Mouse (Mus musculus) hindbrain, embryonic 14.5 days (tissue): ENCODE data around the gene Fbxl13. TPM values are rescaled to one million over a fixed set of nuclear protein-coding genes. Genes with fewer than 3 reads are reported as not detected.
"Not testable (repeated sequence)": the region's sequence is repeated elsewhere in the genome, so short reads cannot be mapped to it uniquely, and the experiment has no call there.

Source experiments
- ATAC-seq: fragments of 200-750 bp; cut with Nextera tagmentation; 2 replicates; pipeline ENCODE4 v1.8.0; 2017; ENCODE audit warnings: moderate number of reproducible peaks, mild to moderate bottlenecking, moderate TSS enrichment, moderate library complexity; ENCODE audit not compliant: low FRiP score
- DNase-seq: peaks from one replicate; pipeline ENCODE4 v3.0.0-alpha.2; 2015; ENCODE audit warnings: low spot score
- H3K27ac ChIP-seq: fragments of 300-500 bp; sonication (generic); 2 replicates; pipeline ENCODE4 v1.5.1; 2014; ENCODE audit warnings: mild to moderate bottlenecking, moderate library complexity
- H3K27me3 ChIP-seq: fragments of 300-500 bp; sonication (generic); 2 replicates; pipeline ENCODE4 v1.6.1; 2014; ENCODE audit warnings: mild to moderate bottlenecking, low read length, mixed read lengths; ENCODE audit not compliant: control insufficient read depth, insufficient read depth
- H3K36me3 ChIP-seq: fragments of 300-500 bp; sonication (generic); replicated peaks from 2 replicates; pipeline ENCODE4 v1.6.1; 2014; ENCODE audit not compliant: control insufficient read depth, insufficient read depth
- H3K4me1 ChIP-seq: fragments of 300-500 bp; sonication (generic); replicated peaks from 2 replicates; pipeline ENCODE4 v1.6.1; 2014; ENCODE audit warnings: antibody characterized with exemption, low read length, mixed read lengths; ENCODE audit not compliant: control insufficient read depth, insufficient read depth
- H3K4me2 ChIP-seq: fragments of 300-500 bp; sonication (generic); replicated peaks from 2 replicates; pipeline ENCODE4 v1.6.1; 2014; ENCODE audit warnings: mild to moderate bottlenecking, moderate library complexity
- H3K4me3 ChIP-seq: fragments of 300-500 bp; sonication (generic); replicated peaks from 2 replicates; pipeline ENCODE4 v1.5.1; 2014; ENCODE audit warnings: mild to moderate bottlenecking, low read length
- H3K9ac ChIP-seq: fragments of 300-500 bp; sonication (generic); 2 replicates; pipeline ENCODE4 v1.6.1; 2014
- H3K9me3 ChIP-seq: fragments of 300-500 bp; sonication (generic); 2 replicates; pipeline ENCODE4 v1.6.1; 2016; ENCODE audit warnings: low read length; ENCODE audit not compliant: control insufficient read depth
- WGBS: fragments of 180-500 bp; shearing (Covaris S2); extraction: QIAGEN DNeasy Blood & Tissue Kit; methylation state at CpG from one replicate; pipeline ENCODE4 v1.1.7; 2014; 5-methylcytosine and 5-hydroxymethylcytosine counted together
- polyA plus RNA-seq: library from polyadenylated mRNA; unstranded; fragments of >200 nt; fragmentation: Nextera tagmentation; extraction: Ambion mirVana; gene quantifications from 2 replicates; pipeline ENCODE4 v1.2.1, GENCODE M21; 2014

Gene Fbxl13
- polyA plus RNA-seq, 1 experiment from 2014 or later: 0.20 TPM

- H3K27ac ChIP-seq: no peak overlapping the region
- 0% methylated on average over 1 of the region's 1 CpGs for WGBS
- H3K4me1 ChIP-seq: peaks cover 7% of the 10 kb centered on the region; the same call in 1 of the 2 replicates
- ATAC-seq (no peak), DNase-seq (peak; percentile 77)
- no peaks in the 10 kb centered on the region for H3K36me3 ChIP-seq
- H3K27me3 ChIP-seq: 0 out of 2 replicates have a peak, but pooled peaks cover 3% of the 10 kb centered on the region
- H3K4me3 ChIP-seq: no peak overlapping the region
- H3K9me3 ChIP-seq: no peaks in the 10 kb centered on the region
- no peak overlapping the region for H3K9ac ChIP-seq
- H3K4me2 ChIP-seq: no peak overlapping the region
Observed at GRCm38 (mm10) chr5:21640961-21641360, 4.5 kb downstream of the Fbxl13 start.

- no peak overlapping the region for H3K9ac ChIP-seq
- ATAC-seq (no peak), DNase-seq (no peak)
- H3K4me3 ChIP-seq: no peak overlapping the region
- H3K4me2 ChIP-seq: no peak overlapping the region
- H3K4me1 ChIP-seq: no peaks in the 10 kb centered on the region
- no peak overlapping the region for H3K27ac ChIP-seq
- no peaks in the 10 kb centered on the region for H3K36me3 ChIP-seq
- H3K27me3 ChIP-seq: no peaks in the 10 kb centered on the region
- H3K9me3 ChIP-seq: no peaks in the 10 kb centered on the region
Observed at GRCm38 (mm10) chr5:21625916-21626315, 19.5 kb downstream of the Fbxl13 start.

GRCm38 (mm10) chr5:21616450-21617009 lies 28.9 kb downstream of the Fbxl13 start:
- no peak overlapping the region for H3K27ac ChIP-seq
- H3K36me3 ChIP-seq: no peaks in the 10 kb centered on the region
- H3K4me3 ChIP-seq: no peak overlapping the region
- no peaks in the 10 kb centered on the region for H3K9me3 ChIP-seq
- no peaks in the 10 kb centered on the region for H3K27me3 ChIP-seq
- no peaks in the 10 kb centered on the region for H3K4me1 ChIP-seq
- whole genome bisulfite sequencing: 77% methylated on average over 3 of the region's 3 CpGs
- no peak for DNase-seq
- H3K4me2 ChIP-seq: no peak overlapping the region
- no peak for ATAC-seq
- no peak overlapping the region for H3K9ac ChIP-seq

GRCm38 (mm10) chr5:21614299-21614698 lies 31.1 kb downstream of the Fbxl13 start:
- not testable (repeated sequence) for H3K9ac ChIP-seq, ATAC-seq, H3K9me3 ChIP-seq, H3K27me3 ChIP-seq, H3K36me3 ChIP-seq, H3K27ac ChIP-seq, H3K4me3 ChIP-seq, H3K4me1 ChIP-seq, H3K4me2 ChIP-seq, DNase-seq
- WGBS: 96% methylated on average over 11 of the region's 11 CpGs

GRCm38 (mm10) chr5:21610996-21611395 lies 34.4 kb downstream of the Fbxl13 start:
- ATAC-seq (no peak), DNase-seq (no peak)
- H3K27ac ChIP-seq: no peak overlapping the region
- no peaks in the 10 kb centered on the region for H3K36me3 ChIP-seq
- H3K9ac ChIP-seq: no peak overlapping the region
- no peaks in the 10 kb centered on the region for H3K27me3 ChIP-seq
- H3K4me2 ChIP-seq: no peak overlapping the region
- no peaks in the 10 kb centered on the region for H3K4me1 ChIP-seq
- H3K9me3 ChIP-seq: no peaks in the 10 kb centered on the region
- WGBS: 83% methylated on average over 3 of the region's 3 CpGs
- no peak overlapping the region for H3K4me3 ChIP-seq

GRCm38 (mm10) chr5:21608311-21609304 lies 36.8 kb downstream of the Fbxl13 start:
- ATAC-seq: no peak
- Histone ChIP-seq H3K9ac (no peak overlapping the region), H3K27me3 (no peaks in the 10 kb centered on the region), H3K4me2 (no peak overlapping the region), H3K9me3 (no peaks in the 10 kb centered on the region), H3K36me3 (no peaks in the 10 kb centered on the region), H3K4me1 (no peaks in the 10 kb centered on the region), H3K4me3 (no peak overlapping the region), H3K27ac (no peak overlapping the region)
- no peak for DNase-seq
- 74% methylated on average over 12 of the region's 12 CpGs for WGBS

- ATAC-seq (no peak), DNase-seq (no peak)
- Histone ChIP-seq H3K9ac (no peak overlapping the region), H3K27ac (no peak overlapping the region), H3K4me2 (no peak overlapping the region), H3K4me1 (no peaks in the 10 kb centered on the region), H3K4me3 (no peak overlapping the region), H3K9me3 (no peaks in the 10 kb centered on the region), H3K36me3 (no peaks in the 10 kb centered on the region), H3K27me3 (no peaks in the 10 kb centered on the region)
- WGBS: 80% methylated on average over 6 of the region's 6 CpGs
Observed at GRCm38 (mm10) chr5:21605936-21606335, 39.5 kb downstream of the Fbxl13 start.

GRCm38 (mm10) chr5:21599961-21600360 lies 45.5 kb downstream of the Fbxl13 start:
- no peaks in the 10 kb centered on the region for H3K36me3 ChIP-seq
- H3K4me3 ChIP-seq: no peak overlapping the region
- no peak for DNase-seq
- H3K4me2 ChIP-seq: no peak overlapping the region
- H3K9me3 ChIP-seq: no peaks in the 10 kb centered on the region
- no peaks in the 10 kb centered on the region for H3K27me3 ChIP-seq
- WGBS: 96% methylated on average over 4 of the region's 4 CpGs
- no peaks in the 10 kb centered on the region for H3K4me1 ChIP-seq
- no peak overlapping the region for H3K9ac ChIP-seq
- ATAC-seq: no peak
- H3K27ac ChIP-seq: no peak overlapping the region

- H3K27me3 ChIP-seq: not testable (repeated sequence)
Observed at GRCm38 (mm10) chr5:21599536-21599935, 45.9 kb downstream of the Fbxl13 start.

More at GRCm38 (mm10) chr5:21599536-21599935, 45.9 kb downstream of the Fbxl13 start:
- H3K9ac ChIP-seq, H3K4me2 ChIP-seq, H3K9me3 ChIP-seq, DNase-seq, H3K4me1 ChIP-seq, H3K27ac ChIP-seq, H3K36me3 ChIP-seq, H3K4me3 ChIP-seq, ATAC-seq: not testable (repeated sequence)
- 85% methylated on average over 2 of the region's 2 CpGs for WGBS
